Mouse (Mus musculus) CD8-positive naive resting alpha-beta T cell, adult 2 months (primary cell): ENCODE data around the gene Nf1.

Experiments
- DNase-seq, 2 experiments: peaks; one replicate each; pipeline ENCODE4 v3.0.0; 2022; ENCODE audit warnings: low read depth in 2 of 2, low spot score in 2 of 2

Gene Nf1

GRCm38 (mm10) chr11:79328060-79328459 lies 11.4 kb upstream of the Nf1 start:
- no peak for DNase-seq

DNA sequence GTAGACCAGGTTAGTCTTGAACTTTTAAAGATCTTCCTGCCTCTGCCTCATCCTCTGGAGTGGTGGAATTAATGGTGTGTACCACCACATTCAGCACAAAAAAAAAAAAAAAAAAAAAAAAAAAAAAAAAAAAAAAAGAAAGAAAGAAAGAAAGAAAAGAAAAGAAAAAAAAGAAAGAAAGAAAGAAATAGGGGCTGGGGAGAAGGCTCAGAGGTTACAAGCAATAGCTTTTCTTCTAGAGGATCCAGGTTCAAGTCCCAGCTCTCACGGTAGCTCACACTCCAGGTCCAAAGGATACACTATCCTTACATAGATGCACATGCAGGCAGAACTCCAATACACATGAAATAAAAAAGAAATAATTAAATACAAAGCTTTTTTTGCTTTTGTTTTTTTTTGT lies 9.9 kb upstream of the Nf1 start:
- DNase-seq: no peak

DNA sequence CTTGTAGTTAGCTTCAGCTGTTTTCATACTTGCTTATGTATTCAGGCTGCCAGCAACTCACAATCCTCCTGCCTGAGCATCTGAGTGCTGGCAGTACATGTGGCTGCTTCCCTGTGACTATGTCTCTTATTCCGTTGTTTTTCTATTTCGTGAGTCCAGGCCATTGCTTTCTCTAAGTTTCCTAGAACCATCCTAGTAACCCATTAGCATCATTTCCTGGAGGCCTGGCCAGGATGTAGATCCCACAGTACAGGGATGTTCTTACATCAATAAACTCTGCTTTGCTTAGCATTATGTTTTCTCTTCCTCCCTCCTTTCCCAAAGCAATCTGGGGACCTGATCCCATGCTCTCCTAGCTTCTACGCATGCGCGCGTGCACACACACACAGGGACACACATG lies 4.4 kb upstream of the Nf1 start:
- DNase-seq: no peak

DNA sequence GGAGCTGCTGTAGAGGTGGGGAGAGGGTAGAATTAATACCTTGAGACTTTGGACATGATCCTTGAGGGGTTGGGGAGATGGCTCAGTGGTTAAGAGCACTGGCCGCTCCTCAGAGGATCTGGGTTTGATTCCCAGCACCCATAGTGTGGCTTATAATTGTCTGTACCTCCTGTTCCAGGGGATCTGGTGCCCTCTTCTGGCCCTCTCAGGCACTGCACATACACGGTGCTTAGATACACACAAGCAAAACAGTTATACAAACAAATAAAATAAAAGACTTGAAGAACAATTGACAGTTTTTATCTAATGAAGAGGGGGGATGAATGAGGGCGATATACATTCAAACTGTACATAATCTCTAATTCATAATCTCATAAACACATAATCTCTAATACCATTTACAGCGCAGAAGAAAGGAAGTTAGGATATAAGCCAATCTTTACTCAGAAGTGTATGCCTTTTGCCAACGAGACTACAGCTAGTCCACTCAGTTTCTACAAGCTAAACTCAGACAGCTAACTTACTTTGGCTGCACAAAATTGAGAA lies 2.7 kb upstream of the Nf1 start:
- DNase-seq: peak in 1 of 2 experiments; percentile 47

DNA sequence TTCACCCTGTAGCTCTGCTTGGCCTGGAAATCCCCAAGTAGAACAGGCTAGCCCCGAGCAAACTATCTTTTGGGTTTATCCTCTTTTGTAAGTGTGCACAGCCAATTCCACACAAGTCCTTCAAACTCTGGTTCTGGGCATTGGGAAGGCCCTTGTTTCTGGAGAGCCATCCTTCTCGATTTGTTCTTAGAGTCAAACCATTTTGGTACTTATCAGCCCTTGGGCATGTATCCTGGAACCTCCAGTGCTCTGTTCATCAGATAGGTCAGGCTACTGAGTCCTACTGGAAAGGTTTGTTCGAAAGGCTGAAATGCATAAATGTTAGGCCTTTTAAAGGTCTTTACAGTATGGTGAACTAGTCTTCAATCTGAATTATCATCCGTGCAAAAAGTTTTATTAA lies 872 bp upstream of the Nf1 start:
- DNase-seq: no peak

- peak; percentile 8 to 26 for DNase-seq
Measured at GRCm38 (mm10) chr11:79339808-79340781, 602 bp downstream of the Nf1 start.

GRCm38 (mm10) chr11:79356995-79357394 lies 17.5 kb downstream of the Nf1 start:
- no peak for DNase-seq

DNA sequence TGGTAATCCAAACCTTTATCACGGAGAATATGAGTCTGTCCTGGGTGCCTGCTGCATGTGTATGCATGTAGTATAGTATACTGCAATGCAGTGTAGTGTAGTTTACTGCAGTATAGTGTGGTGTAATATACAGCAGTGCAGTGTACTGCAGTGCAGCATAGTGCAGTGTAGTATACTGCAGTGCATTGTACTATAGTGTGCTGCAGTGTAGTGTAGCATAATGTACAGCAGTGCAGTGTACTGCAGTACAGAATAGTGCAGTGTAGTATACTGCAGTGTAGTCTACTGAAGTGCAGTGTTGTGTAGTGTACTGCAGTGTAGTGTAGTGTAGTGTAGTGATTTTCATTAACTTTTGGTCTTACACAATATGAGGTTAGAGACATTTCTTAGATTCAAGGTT lies 17.9 kb downstream of the Nf1 start:
- no peak for DNase-seq

DNA sequence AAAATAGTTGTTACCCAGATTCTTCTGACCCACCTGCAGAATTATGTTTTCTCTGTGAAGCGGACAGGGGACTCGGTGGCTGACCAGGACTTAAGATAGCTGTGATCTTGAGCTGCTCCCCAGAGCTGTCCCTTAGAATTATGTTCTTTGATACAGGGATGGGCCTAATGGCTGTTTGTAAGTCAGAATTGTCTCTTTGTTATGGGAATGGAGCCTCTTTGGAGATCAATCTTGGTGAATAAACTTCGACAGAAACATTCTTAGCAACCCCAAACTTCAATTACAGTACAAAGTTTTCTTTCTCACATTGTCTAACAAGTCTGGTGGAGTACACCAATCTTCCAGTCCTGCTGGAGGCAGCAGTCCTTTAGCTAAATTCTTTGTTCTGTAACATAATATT lies 25.5 kb downstream of the Nf1 start:
- no peak for DNase-seq

DNA sequence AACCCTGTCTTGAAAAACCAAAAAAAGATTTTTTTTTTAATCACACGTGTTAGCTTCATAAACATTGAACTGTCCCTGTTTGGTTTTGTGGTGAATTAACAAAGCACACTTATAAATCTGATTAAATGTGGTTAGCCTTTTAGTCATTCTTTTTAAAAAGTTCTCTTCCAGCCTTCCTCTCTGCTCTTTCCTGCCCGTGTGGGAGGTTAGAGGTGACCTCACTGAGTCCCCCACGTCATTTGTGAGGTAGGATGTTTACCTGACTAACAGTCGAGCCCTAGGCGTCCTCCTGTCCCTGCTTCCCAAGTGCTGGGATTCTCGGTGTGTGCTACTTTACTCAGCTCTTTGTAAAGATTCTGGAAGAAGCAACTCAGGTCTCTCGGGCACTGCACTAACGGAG lies 26.8 kb downstream of the Nf1 start:
- DNase-seq: peak in 1 of 2 experiments; percentile 19

DNA sequence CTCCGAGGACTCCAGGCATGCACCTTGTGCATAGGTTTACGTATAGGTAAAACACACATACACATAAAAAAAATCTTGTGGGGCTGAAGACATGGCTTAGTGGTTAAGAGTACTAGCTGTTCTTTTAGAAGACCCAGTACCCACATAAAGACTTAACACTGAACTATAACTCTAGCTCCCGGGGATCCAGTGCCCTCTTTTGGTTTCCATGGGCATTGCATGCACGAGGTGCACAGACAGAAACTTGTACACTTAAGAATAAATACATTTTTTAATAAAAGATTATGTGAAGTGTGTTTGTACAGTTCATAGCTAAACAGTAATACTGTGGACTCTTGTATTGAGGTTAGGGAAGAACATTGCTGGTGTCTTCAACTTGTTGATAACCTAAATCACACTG lies 33.5 kb downstream of the Nf1 start:
- peak in 1 of 2 experiments; percentile 7 for DNase-seq

DNA sequence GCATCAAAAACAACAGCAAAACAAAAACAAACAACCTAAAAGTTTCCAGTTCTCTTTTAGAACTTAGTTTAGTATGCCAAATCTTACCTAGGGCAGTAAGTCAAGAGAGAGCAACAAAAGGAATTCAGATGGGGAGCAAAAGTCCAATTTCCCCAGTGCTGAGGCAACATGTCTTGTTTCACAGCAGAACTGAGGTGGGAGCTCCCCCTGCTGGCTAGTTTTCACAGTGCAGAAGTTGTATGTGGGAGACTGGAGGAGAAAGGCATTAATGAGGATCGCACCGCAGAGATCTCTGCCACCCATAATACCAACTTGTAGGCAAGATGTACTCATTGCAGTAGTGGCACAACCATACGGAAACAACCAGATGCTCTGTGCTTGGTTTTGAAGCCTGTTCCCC lies 58.8 kb downstream of the Nf1 start:
- peak; percentile 77 to 88 for DNase-seq

GRCm38 (mm10) chr11:79403625-79404319 lies 64.3 kb downstream of the Nf1 start:
- no peak for DNase-seq

DNA sequence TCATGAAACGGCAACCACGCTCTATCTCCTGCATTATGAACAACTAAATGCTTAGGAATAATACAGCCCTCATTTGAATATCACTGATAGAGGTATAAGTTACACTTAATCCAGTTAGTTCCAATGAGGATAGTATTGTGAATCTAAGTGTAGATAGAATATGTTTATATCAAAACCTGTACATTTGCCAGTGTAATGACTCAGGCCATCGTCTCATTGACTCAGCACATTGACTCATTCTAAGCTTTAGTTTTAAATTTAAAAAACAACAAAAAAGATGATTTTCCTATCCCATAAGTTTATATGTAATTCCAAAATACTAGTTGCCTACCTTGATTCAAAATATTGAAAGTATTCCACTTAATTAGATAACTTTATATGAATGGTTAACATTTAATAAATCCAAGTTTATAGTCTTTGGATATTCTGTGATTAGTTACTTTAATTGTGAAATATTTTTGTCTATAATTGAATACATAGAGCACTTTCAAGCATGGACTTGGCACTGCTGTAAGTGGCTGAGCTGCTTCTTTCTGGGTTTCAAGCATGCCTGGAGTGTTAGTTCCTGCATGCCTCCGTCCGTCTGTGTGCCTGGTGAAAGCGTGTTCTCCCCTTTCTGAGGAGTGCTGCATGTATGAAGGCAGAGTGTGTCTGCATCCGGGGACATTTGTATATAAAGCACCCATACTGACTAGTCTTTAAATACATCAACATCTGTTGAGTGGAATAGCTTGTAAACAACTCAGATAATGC lies 74.4 kb downstream of the Nf1 start:
- DNase-seq: no peak

DNA sequence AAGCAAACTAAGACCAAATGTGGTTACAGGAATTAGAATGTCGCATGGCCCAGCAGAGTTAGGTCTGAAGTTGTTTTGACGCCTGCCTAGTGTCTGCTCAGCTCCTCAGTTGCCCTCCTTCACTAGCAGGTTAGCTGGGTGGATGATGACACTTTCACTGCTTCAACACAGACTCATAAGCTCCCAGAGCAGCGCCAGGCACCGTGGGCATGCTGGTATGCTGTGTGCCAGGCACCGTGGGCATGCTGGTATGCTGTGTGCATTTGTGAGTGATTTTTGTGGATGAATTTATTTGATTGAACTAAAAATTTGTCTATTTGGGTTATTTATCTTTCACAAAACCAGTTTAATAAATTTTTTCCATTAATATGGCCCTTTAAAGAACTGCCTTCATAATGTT lies 83.0 kb downstream of the Nf1 start:
- no peak for DNase-seq

DNA sequence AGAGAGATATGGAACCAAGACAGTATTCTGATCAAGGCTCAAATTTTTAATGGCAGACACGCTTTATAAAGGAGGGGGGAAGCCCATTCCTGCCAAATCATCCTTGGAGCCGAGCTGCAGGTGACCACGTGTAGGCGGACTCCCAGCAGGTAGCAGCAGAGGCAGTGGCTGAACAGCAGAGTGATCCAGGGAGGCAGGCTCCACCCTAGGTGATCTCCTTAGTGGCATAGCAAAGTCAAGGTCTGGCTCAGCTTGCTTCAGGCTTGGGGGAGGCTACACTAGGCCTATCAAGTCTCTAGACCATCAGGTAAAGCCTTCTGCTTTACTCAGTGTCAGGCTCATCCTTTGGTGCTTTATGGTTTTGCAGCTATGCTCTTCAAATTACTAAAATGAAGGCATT lies 87.1 kb downstream of the Nf1 start:
- no peak for DNase-seq

DNA sequence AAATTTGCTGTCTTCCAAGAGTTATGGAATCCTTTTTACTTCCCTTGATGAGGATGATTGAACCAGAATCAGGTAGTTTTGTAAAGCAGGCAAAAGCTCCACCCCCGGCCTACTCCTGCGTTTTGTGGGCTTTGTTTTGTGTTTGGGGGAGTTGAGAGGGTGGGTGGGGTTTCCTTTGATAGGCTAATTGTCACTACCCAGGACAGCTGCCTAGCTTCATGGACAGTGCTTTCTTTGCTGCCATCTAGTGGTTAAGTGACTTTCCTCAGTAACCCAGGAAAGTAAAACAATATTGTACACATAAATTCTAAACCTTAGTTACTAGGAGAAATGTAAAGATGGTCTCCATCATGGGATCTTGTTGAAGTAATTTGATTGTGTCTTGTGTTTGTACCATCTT lies 88.1 kb downstream of the Nf1 start:
- DNase-seq: peak; percentile 16 to 49

GRCm38 (mm10) chr11:79435252-79435651 lies 95.8 kb downstream of the Nf1 start:
- no peak for DNase-seq

DNA sequence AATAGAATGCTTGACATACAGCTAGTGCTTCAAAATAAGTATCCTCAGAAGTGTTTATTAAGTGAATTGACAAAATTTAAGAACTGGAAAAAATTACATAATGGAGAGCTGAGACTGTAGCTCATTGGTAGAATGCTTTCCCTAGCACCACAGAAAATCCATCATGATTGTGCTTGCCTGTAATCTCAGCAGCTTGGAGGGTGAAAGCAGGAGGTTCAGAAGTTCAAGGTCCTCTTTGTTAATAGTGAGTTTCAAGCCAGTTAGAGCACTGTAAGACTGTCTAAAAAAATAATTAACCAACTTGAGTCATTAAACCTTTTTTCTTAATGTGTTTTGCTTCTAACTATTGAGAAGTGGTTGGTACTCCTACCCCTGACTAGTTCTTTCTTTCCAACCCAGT lies 108.9 kb downstream of the Nf1 start:
- DNase-seq: no peak

GRCm38 (mm10) chr11:79452966-79453365 lies 113.5 kb downstream of the Nf1 start:
- DNase-seq: no peak

- DNase-seq: no peak
Measured at GRCm38 (mm10) chr11:79457928-79458327, 118.4 kb downstream of the Nf1 start.
